24 mouse cellular contexts compared by ENCODE assay signal in the genomic region with DNA sequence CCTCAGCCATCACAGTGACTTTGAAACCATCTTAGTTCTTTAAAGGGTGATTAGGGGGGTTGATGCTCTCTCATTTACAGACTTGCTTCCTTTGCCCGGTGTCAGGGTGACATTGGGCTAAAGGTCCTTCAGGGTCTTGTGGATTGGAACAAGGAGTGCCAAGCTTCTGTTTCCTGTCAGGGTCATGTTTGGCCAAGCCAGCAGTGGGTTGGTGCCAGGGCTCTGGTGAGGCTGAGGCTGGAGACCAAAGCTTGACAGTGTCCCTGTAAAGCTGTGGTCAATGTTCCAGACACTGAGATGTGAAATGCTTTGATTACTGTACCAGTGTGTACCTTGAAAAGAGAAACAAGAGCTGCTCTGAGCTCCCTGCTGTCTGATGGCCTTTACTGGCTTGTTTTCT.
DNase-seq lines count a peak whose midpoint lies in the region; ATAC-seq lines count a peak whose summit lies in the region.
"Had no signal": no experiment of that assay in that cellular context is flagged by ENCODE, and none has a peak within 500 bp of the region (broad histone marks: within the 10 kb centered on the region; RNA-seq: fewer than 3 reads in every experiment).

No protein-coding gene starts in this region.

- H3K27ac ChIP-seq in heart, embryonic 12.5 days (ENCODE audit: poor library complexity, severe bottlenecking): no peak overlapping the region
- H3K27ac ChIP-seq in kidney, embryonic 14.5 days (ENCODE audit: low read depth, low read length): no peak overlapping the region
- H3K27ac ChIP-seq: forebrain, embryonic 13.5 days; hindbrain, embryonic 13.5 days; left cerebral cortex, adult 2 months; limb, embryonic 15.5 days; liver, embryonic 14.5 days had no signal

- peak; percentile 24 to 26 for DNase-seq in cerebellum, postnatal 10 days
- DNase-seq in cerebellum, adult 18-20 months: no peak
- DNase-seq in heart, postnatal 10 days: peak; percentile 16 to 29
- peak; percentile 36 to 38 for DNase-seq in right cerebral cortex, postnatal 10 days (ENCODE audit: low spot score in 2 of 2)
- DNase-seq in right cerebral cortex, postnatal 14 days: no peak
- DNase-seq: cerebellum, adult 11-12 months; kidney, adult 2 months; kidney, postnatal 10 days; left cerebral cortex, postnatal 4 days; lung, embryonic 14.5 days; lung, postnatal 4 days; midbrain, embryonic 14.5 days; right cerebral cortex, adult 18-20 months; thymus, adult 18-20 months; thymus, postnatal 4 days had no signal

- H3K4me1 ChIP-seq in heart, embryonic 12.5 days (replicated peaks): no peaks in the 10 kb centered on the region
- no peaks in the 10 kb centered on the region for H3K4me1 ChIP-seq in kidney, embryonic 14.5 days (ENCODE audit: control insufficient read depth, insufficient read depth, low read length)
- H3K4me1 ChIP-seq: forebrain, embryonic 13.5 days; hindbrain, embryonic 13.5 days; limb, embryonic 15.5 days had no signal

- no peaks in the 10 kb centered on the region for H3K27me3 ChIP-seq in heart, embryonic 12.5 days (replicated peaks)
- no peaks in the 10 kb centered on the region for H3K27me3 ChIP-seq in kidney, embryonic 14.5 days (ENCODE audit: control insufficient read depth, insufficient read depth, low read length)
- H3K27me3 ChIP-seq: forebrain, embryonic 13.5 days; hindbrain, embryonic 13.5 days; limb, embryonic 15.5 days had no signal

- no peaks in the 10 kb centered on the region for H3K36me3 ChIP-seq in heart, embryonic 12.5 days
- H3K36me3 ChIP-seq in kidney, embryonic 14.5 days (ENCODE audit: control insufficient read depth, insufficient read depth, low read length): no peaks in the 10 kb centered on the region
- H3K36me3 ChIP-seq: hindbrain, embryonic 13.5 days; limb, embryonic 15.5 days had no signal

- H3K9me3 ChIP-seq in heart, embryonic 12.5 days (replicated peaks): no peaks in the 10 kb centered on the region
- H3K9me3 ChIP-seq in kidney, embryonic 14.5 days (ENCODE audit: control insufficient read depth, low read length): no peaks in the 10 kb centered on the region
- H3K9me3 ChIP-seq: forebrain, embryonic 13.5 days; hindbrain, embryonic 13.5 days; limb, embryonic 15.5 days had no signal

- no peak overlapping the region for H3K9ac ChIP-seq in heart, embryonic 12.5 days
- no peak overlapping the region for H3K9ac ChIP-seq in kidney, embryonic 14.5 days (ENCODE audit: low read depth, low read length)
- H3K9ac ChIP-seq: forebrain, embryonic 13.5 days; hindbrain, embryonic 13.5 days; limb, embryonic 15.5 days; liver, embryonic 14.5 days; lung, embryonic 14.5 days had no signal

- no peak overlapping the region for H3K4me2 ChIP-seq in heart, embryonic 12.5 days
- H3K4me2 ChIP-seq in kidney, embryonic 14.5 days (replicated peaks; ENCODE audit: low read depth, low read length): no peak overlapping the region
- H3K4me2 ChIP-seq: forebrain, embryonic 13.5 days; hindbrain, embryonic 13.5 days; limb, embryonic 15.5 days; lung, embryonic 14.5 days had no signal

- intact Hi-C loops in heart, postnatal 10 days (cut with DNase I): no loop called here

- WGBS in heart, embryonic 12.5 days: 81% methylated on average over 1 of the region's 1 CpGs
- WGBS in kidney, embryonic 14.5 days: 83% methylated on average over 1 of the region's 1 CpGs

- no peak for ATAC-seq in heart, embryonic 12.5 days (ENCODE audit: insufficient number of reproducible peaks, low FRiP score)
- no peak for ATAC-seq in kidney, embryonic 14.5 days (ENCODE audit: low FRiP score, low TSS enrichment)
- ATAC-seq: CD4-positive, CD25-positive, alpha-beta regulatory T cell, adult 4 months; forebrain, embryonic 13.5 days; inflammation-experienced regulatory T-cells, adult 6 months had no signal

- H3K4me3 ChIP-seq in heart, embryonic 12.5 days: no peak overlapping the region
- no peak overlapping the region for H3K4me3 ChIP-seq in kidney, embryonic 14.5 days (ENCODE audit: low read length)
- H3K4me3 ChIP-seq: forebrain, embryonic 13.5 days; hindbrain, embryonic 13.5 days; left cerebral cortex, adult 2 months; limb, embryonic 15.5 days had no signal

Comparison
In these comparisons a context has a peak if more than half of its experiments do, and no peak if none do; other contexts are left out.
1. DNase-seq: peak in cerebellum, postnatal 10 days (2 of 2), heart, postnatal 10 days (2 of 2) and right cerebral cortex, postnatal 10 days (2 of 2); none in cerebellum, adult 18-20 months (0 of 2) and right cerebral cortex, postnatal 14 days (single experiment).